Mouse (Mus musculus) intestine, embryonic 14.5 days (tissue): ENCODE measurements at regions not wholly inside any gene's neighbourhood (a gene's known extent, or its start where the extent isn't known, plus 50 kb on each side); places are given as distances from the start of the nearest gene placed in this dataset.

Experiments
- ATAC-seq: fragments of 200-750 bp; cut with Nextera tagmentation; replicated peaks from 2 replicates; pipeline ENCODE4 v1.8.0; 2017; ENCODE audit warnings: low read depth, moderate number of reproducible peaks, moderate TSS enrichment, moderate library complexity; ENCODE audit not compliant: low FRiP score, low TSS enrichment
- DNase-seq: peaks from one replicate; pipeline ENCODE4 v3.0.0-alpha.2; 2018; ENCODE audit warnings: low spot score
- H3K27ac ChIP-seq: fragments of 300-500 bp; sonication (generic); 2 replicates; pipeline ENCODE4 v1.5.1; 2014; ENCODE audit warnings: low read depth, mild to moderate bottlenecking, control low read depth
- H3K27me3 ChIP-seq: fragments of 300-500 bp; sonication (generic); replicated peaks from 2 replicates; pipeline ENCODE4 v1.6.1; 2014; ENCODE audit warnings: low read length, control low read depth; ENCODE audit not compliant: control insufficient read depth, insufficient read depth
- H3K36me3 ChIP-seq: fragments of 300-500 bp; sonication (generic); 2 replicates; pipeline ENCODE4 v1.6.1; 2014; ENCODE audit warnings: low read length, control low read depth; ENCODE audit not compliant: control insufficient read depth, insufficient read depth
- H3K4me1 ChIP-seq: fragments of 300-500 bp; sonication (generic); replicated peaks from 2 replicates; pipeline ENCODE4 v1.6.1; 2014; ENCODE audit warnings: low read length, control low read depth, mixed read lengths; ENCODE audit not compliant: control insufficient read depth, insufficient read depth
- H3K4me2 ChIP-seq: fragments of 300-500 bp; sonication (generic); 2 replicates; pipeline ENCODE4 v1.6.1; 2014; ENCODE audit warnings: low read length
- H3K4me3 ChIP-seq: fragments of 300-500 bp; sonication (generic); 2 replicates; pipeline ENCODE4 v1.5.1; 2014; ENCODE audit warnings: low read depth, low read length, control low read depth, mixed read lengths
- H3K9ac ChIP-seq: fragments of 300-500 bp; sonication (generic); 2 replicates; pipeline ENCODE4 v1.6.1; 2014; ENCODE audit warnings: mild to moderate bottlenecking, low read length
- H3K9me3 ChIP-seq: fragments of 300-500 bp; sonication (generic); 2 replicates; pipeline ENCODE4 v1.6.1; 2016; ENCODE audit warnings: low read length, control low read depth; ENCODE audit not compliant: control insufficient read depth
- WGBS: fragments of 180-500 bp; shearing (Covaris S2); extraction: QIAGEN DNeasy Blood & Tissue Kit; methylation state at CpG from one replicate; pipeline ENCODE4 v1.1.7; 2014; 5-methylcytosine and 5-hydroxymethylcytosine counted together

- Histone ChIP-seq H3K9me3 (no peaks in the 10 kb centered on the region), H3K36me3 (no peaks in the 10 kb centered on the region), H3K27me3 (no peaks in the 10 kb centered on the region), H3K4me3 (no peak overlapping the region), H3K9ac (no peak overlapping the region), H3K27ac (no peak overlapping the region), H3K4me2 (no peak overlapping the region), H3K4me1 (peaks cover 8% of the 10 kb centered on the region)
- WGBS: 63% methylated on average over 13 of the region's 13 CpGs
- DNase-seq (no peak), ATAC-seq (no peak)
Measured at GRCm38 (mm10) chr5:148608857-148609505, 56.4 kb upstream of the Ubl3 start.

- Histone ChIP-seq H3K4me2 (no peak overlapping the region), H3K27me3 (no peaks in the 10 kb centered on the region), H3K4me3 (no peak overlapping the region), H3K27ac (peak overlapping the region; percentile 35), H3K9me3 (no peaks in the 10 kb centered on the region), H3K4me1 (peaks cover 8% of the 10 kb centered on the region), H3K9ac (no peak overlapping the region), H3K36me3 (no peaks in the 10 kb centered on the region)
- 24% methylated on average over 9 of the region's 9 CpGs for WGBS
- ATAC-seq (peak; percentile 80), DNase-seq (peak; percentile 63)
Measured at GRCm38 (mm10) chr5:148608178-148608577, 55.6 kb upstream of the Ubl3 start.

GRCm38 (mm10) chr5:148605730-148606129, 53.1 kb upstream of the Ubl3 start:
- no peak overlapping the region for H3K9ac ChIP-seq
- peaks cover 8% of the 10 kb centered on the region for H3K4me1 ChIP-seq
- H3K4me3 ChIP-seq: no peak overlapping the region
- no peaks in the 10 kb centered on the region for H3K27me3 ChIP-seq
- H3K27ac ChIP-seq: no peak overlapping the region
- no peaks in the 10 kb centered on the region for H3K9me3 ChIP-seq
- WGBS: 90% methylated on average over 8 of the region's 8 CpGs
- no peak for ATAC-seq
- H3K36me3 ChIP-seq: no peaks in the 10 kb centered on the region
- no peak for DNase-seq
- H3K4me2 ChIP-seq: no peak overlapping the region
